Mouse (Mus musculus): Measurements from ENCODE around the gene Bfsp1. TPM values are rescaled to one million over a fixed set of nuclear protein-coding genes. Genes with fewer than 3 reads are reported as not detected.

The Bfsp1 gene
- polyA plus RNA-seq, 1 experiment from 2014 or later, result 0.57 TPM

DNA sequence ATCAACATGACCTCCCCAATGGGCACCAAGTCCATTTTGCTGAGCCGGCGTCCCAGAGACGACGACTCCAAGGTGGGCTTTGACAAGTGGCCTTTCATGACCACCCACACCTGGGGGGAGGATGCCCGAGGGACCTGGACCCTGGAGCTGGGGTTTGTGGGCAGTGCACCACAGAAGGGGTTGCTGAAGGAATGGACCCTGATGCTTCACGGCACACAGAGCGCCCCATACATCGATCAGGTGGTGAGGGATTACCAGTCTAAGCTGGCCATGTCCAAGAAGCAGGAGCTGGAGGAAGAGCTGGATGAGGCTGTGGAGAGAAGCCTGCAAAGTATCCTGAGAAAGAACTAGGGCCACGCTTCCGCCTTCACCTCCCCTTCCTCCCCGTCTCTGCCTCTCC, 49.5 kb downstream of the Bfsp1 start:
- Histone ChIP-seq H3K4me1 (no peaks in the 10 kb centered on the region), H3K27me3 (no peaks in the 10 kb centered on the region), H3K27ac (no peak overlapping the region), H3K4me2 (no peak overlapping the region), H3K9me3 (replicated peaks) (no peaks in the 10 kb centered on the region), H3K4me3 (no peak overlapping the region), H3K36me3 (ENCODE audit: poor library complexity, severe bottlenecking) (no peaks in the 10 kb centered on the region), H3K9ac (no peak overlapping the region)
- 93% methylated on average over 11 of the region's 11 CpGs for WGBS
- no peak for ATAC-seq

DNA sequence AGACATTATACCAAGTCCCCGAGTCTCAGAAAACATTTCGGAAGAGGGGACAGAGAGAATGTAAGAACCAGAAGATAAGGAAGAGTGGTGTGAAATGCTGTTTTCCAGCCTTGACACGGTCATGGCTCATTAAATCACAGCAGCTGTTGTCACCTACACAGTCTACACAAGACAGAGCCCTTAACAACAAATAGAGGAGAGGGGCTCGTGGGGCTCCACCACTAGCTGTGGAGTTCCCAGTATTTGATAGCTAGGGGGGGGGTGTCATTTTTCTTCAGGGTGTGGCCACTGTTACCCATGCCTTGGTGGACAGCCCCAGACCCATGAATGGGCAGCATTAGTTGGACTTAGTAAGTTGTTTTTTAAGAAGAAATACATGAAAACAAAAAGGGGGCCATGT, 50.7 kb downstream of the Bfsp1 start:
- Histone ChIP-seq H3K9me3 (replicated peaks) (no peaks in the 10 kb centered on the region), H3K4me1 (no peaks in the 10 kb centered on the region), H3K4me2 (no peak overlapping the region), H3K9ac (no peak overlapping the region), H3K27ac (no peak overlapping the region), H3K4me3 (no peak overlapping the region), H3K36me3 (ENCODE audit: poor library complexity, severe bottlenecking) (no peaks in the 10 kb centered on the region), H3K27me3 (no peaks in the 10 kb centered on the region)
- 79% methylated on average over 4 of the region's 4 CpGs for WGBS
- ATAC-seq, result no peak

DNA sequence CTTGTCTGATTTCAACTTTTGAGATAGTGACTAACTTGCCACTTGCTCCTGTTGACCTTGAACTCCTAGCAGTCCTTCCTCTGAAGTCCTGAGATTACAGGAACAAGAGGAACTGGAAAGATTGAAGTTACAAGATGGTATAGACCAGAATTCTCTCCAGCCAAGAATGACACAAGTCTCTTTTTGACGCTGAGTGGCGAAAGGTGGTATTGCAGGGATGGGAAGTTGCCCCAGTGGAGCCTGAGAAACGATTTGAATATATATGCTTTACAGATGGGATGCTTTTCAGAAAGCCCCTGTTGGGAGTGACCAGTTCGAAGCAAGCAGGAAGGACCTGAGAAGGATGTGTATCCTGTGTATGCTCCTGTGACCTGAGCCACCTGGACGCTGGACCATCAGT, 54.2 kb downstream of the Bfsp1 start:
- Histone ChIP-seq H3K4me2 (no peak overlapping the region), H3K4me1 (no peaks in the 10 kb centered on the region), H3K9ac (no peak overlapping the region), H3K4me3 (no peak overlapping the region), H3K9me3 (replicated peaks) (no peaks in the 10 kb centered on the region; the same call in 1 of the 2 replicates), H3K36me3 (ENCODE audit: poor library complexity, severe bottlenecking) (no peaks in the 10 kb centered on the region), H3K27me3 (no peaks in the 10 kb centered on the region), H3K27ac (no peak overlapping the region)
- no peak for ATAC-seq
- WGBS, result 74% methylated on average over 5 of the region's 5 CpGs

DNA sequence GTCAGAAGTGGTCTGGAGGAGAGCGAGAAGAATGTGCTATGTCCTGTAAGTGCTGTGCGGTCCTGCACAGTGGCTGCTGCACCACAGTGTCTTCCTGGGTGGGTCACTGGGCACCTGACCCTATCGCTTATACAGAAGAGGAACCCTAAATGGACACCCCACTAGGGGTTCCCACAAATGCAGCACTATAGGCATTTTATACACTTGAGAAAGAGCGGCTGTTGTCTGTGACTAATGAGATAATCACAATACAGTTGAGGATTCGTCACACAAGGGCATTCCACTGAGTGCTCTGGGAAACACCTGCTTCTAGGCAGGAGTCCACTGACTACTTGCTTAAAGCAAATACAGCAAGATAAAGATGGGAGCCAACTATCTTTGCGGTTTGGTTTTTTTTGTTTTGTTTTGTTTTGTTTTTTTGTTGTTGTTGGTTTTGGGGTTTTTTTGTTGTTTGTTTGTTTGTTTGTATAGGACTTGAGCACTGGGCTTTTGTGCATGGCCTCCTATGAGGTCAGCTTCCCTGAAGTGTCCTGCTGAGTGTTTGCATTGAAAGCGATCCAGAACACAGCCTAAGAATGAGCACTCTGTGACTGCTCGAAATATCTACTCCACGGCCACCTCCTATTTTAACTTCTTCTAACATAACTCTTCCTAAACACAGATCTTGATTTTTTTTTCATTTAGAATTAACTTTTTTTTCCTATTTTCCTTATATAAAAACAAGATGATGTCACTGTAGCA, 55.9 kb downstream of the Bfsp1 start:
- no peak for ATAC-seq
- no peaks in the 10 kb centered on the region for H3K4me1 ChIP-seq
- H3K27ac ChIP-seq, result no peak overlapping the region
- no peak overlapping the region for H3K9ac ChIP-seq
- no peak overlapping the region for H3K4me2 ChIP-seq
- H3K36me3 ChIP-seq (ENCODE audit: poor library complexity, severe bottlenecking), result no peaks in the 10 kb centered on the region
- no peaks in the 10 kb centered on the region; the same call in 1 of the 2 replicates for H3K9me3 ChIP-seq (replicated peaks)
- 68% methylated on average over 9 of the region's 9 CpGs for WGBS
- no peak overlapping the region for H3K4me3 ChIP-seq
- H3K27me3 ChIP-seq, result no peaks in the 10 kb centered on the region

DNA sequence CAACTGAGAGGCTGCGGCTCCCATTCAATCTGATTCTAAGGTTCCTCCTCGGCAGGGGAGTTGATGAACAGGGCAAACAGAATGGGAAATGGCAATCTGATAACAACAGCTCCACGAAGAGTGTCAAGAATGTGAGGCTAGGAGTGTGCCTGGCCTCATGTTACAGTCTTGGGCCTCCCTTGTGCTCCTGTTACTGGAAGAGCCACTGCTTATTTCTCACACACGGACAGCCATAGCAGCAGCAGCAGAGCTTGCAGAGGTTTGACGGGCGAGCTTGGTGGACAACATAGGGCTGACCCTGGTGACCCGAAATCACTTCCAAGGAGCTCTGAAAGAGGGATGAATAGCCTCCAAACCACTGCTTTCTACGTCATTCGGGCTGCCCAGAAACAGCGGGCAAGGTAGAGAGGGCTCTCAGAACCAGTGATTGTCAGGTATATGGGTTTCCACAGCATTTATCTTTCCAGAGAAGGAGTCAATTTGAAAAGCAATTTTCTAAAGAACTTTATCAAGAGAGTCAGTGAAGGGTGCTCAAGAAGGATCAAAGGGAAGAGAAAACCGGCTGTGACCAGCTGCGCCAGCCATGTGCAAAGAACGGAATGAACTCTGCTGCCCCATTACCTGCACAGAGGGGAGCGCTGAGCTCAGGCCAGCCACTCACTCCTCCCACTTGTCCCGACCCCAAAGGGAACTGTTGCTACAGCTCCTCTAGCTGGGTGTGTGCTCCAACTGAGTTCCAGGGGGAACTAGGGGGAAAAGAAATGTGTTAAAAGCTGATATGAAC, 56.6 kb downstream of the Bfsp1 start:
- Histone ChIP-seq H3K4me1 (no peaks in the 10 kb centered on the region), H3K4me3 (no peak overlapping the region), H3K36me3 (ENCODE audit: poor library complexity, severe bottlenecking) (no peaks in the 10 kb centered on the region), H3K27me3 (no peaks in the 10 kb centered on the region), H3K9ac (no peak overlapping the region), H3K27ac (no peak overlapping the region), H3K9me3 (replicated peaks) (no peaks in the 10 kb centered on the region; the same call in 1 of the 2 replicates), H3K4me2 (no peak overlapping the region)
- no peak for ATAC-seq
- WGBS, result 63% methylated on average over 15 of the region's 15 CpGs

DNA sequence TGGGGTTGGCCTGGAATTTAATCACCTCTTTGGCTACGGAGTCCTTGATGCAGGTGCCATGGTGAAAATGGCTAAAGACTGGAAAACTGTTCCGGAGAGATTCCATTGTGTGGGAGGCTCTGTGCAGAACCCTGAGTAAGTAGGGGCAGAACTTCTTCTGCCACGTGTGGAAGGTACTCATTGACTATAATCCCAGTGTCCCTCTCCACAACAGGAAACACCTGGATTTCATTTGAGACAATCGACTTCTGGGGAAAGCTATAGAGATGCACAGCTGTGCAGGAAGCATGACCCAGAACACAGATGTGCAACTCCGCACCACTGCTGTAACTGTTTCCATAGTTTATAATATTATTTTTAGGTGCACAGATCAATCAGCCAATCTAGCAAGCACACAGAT, 61.9 kb downstream of the Bfsp1 start:
- no peak overlapping the region for H3K27ac ChIP-seq
- H3K4me3 ChIP-seq, result no peak overlapping the region
- WGBS, result 85% methylated on average over 5 of the region's 5 CpGs
- H3K27me3 ChIP-seq, result no peaks in the 10 kb centered on the region
- H3K9ac ChIP-seq, result no peak overlapping the region
- no peak for ATAC-seq
- H3K36me3 ChIP-seq (ENCODE audit: poor library complexity, severe bottlenecking), result no peaks in the 10 kb centered on the region
- no peaks in the 10 kb centered on the region for H3K4me1 ChIP-seq
- no peaks in the 10 kb centered on the region; the same call in 1 of the 2 replicates for H3K9me3 ChIP-seq (replicated peaks)
- H3K4me2 ChIP-seq, result no peak overlapping the region

DNA sequence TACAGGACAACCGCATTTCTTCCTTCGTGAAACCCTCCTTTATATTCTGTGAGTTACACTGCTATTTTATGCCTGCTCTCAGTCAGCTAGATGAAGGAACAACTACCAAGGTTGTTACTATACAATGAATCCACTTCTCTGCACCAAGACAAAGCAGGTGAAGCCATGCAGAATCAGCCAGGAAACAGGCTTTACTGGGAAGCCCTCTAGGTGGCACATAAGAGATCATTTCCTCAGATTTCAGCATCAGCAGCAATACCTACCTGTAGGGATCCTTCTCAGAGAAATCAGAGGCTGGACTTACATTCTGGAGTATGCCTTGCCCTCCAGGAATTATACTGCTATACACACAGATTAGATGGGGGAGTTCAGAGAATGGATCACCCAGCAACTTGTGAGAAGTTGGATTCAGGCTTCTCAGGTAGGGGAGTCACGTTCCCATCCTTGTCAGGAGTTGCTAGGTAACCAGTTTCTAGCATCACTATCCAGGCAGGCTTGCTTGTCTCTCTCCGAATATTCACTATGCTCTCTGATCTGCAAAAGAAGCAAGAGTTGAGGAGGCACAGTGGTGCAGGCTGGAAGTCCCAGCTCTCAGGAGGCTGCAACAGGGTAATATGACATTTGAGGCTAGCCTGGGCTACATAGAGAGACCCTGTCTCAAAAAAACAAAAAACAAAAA, 66.5 kb downstream of the Bfsp1 start:
- H3K27ac ChIP-seq, result no peak overlapping the region
- no peaks in the 10 kb centered on the region for H3K9me3 ChIP-seq (replicated peaks)
- no peaks in the 10 kb centered on the region for H3K4me1 ChIP-seq
- 72% methylated on average over 4 of the region's 4 CpGs for WGBS
- H3K36me3 ChIP-seq (ENCODE audit: poor library complexity, severe bottlenecking), result no peaks in the 10 kb centered on the region
- no peak for ATAC-seq
- no peak overlapping the region for H3K9ac ChIP-seq
- H3K4me2 ChIP-seq, result no peak overlapping the region
- H3K4me3 ChIP-seq, result no peak overlapping the region
- no peaks in the 10 kb centered on the region for H3K27me3 ChIP-seq

DNA sequence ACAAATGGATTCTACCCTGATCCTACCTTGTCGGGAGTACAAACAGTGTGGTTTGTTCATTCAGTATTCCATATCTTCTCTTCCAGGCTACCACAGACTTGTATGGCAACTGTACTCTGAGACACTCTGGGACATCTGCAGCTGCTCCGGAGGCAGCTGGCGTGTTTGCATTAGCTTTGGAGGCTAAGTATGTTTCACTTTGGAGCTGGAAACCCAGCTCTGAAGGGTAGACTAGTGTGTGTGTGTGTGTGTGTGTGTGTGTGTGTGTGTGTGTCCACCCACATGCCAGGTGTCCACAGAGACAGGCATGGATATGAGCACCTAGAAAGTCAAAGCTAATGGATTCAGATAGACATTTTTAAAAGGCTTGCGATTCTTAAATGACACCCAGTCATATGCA, 67.1 kb downstream of the Bfsp1 start:
- Histone ChIP-seq H3K4me3 (no peak overlapping the region), H3K9ac (no peak overlapping the region), H3K9me3 (replicated peaks) (no peaks in the 10 kb centered on the region), H3K27me3 (no peaks in the 10 kb centered on the region), H3K4me2 (no peak overlapping the region), H3K27ac (no peak overlapping the region), H3K4me1 (no peaks in the 10 kb centered on the region), H3K36me3 (ENCODE audit: poor library complexity, severe bottlenecking) (no peaks in the 10 kb centered on the region)
- ATAC-seq, result no peak
- WGBS, result 93% methylated on average over 4 of the region's 4 CpGs

DNA sequence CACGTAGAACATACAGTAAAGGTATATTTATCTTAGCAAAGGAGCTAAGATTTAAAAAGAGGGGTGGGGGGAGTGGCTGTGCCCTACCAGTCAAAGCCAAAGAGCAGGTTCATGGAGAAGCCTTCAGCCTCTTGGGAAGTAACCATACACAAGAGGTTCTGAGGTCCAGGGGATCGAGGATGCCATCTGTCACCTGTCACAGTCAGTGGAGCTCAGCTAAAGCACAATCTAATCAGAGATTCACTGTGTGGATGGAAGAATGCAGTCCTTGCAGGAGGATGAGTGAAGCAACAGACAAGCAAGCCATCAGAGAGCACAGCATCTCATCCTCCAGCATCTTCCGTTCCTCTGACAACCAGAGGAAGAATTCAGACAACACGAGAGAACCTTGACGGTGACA, 73.1 kb downstream of the Bfsp1 start:
- H3K4me2 ChIP-seq, result no peak overlapping the region
- WGBS, result 86% methylated on average over 5 of the region's 5 CpGs
- no peaks in the 10 kb centered on the region for H3K9me3 ChIP-seq (replicated peaks)
- no peak overlapping the region for H3K27ac ChIP-seq
- H3K27me3 ChIP-seq, result no peaks in the 10 kb centered on the region
- ATAC-seq, result no peak
- H3K4me1 ChIP-seq, result no peaks in the 10 kb centered on the region
- H3K9ac ChIP-seq, result no peak overlapping the region
- no peak overlapping the region for H3K4me3 ChIP-seq
- H3K36me3 ChIP-seq (ENCODE audit: poor library complexity, severe bottlenecking), result no peaks in the 10 kb centered on the region

DNA sequence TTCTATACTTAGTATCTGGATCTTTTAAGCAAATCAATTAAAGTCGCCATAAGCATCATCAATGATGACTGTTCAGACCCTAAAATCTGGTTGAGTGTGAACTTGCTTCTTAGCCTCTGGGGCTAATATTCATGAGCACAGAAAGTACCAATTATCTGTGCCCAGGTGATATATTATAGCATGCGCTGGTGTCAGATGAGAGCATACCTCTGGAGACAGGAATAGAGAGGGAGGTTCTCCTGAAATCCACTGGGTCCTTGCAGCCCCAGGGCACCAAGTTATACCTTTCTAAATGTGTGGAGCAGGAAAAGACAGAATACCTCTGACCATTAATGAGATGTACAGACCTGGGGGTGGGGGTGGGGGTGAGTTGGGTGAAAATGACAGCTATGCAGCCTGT, 82.7 kb downstream of the Bfsp1 start:
- no peak for ATAC-seq
- H3K4me2 ChIP-seq, result no peak overlapping the region
- H3K27me3 ChIP-seq, result no peaks in the 10 kb centered on the region
- no peak overlapping the region for H3K9ac ChIP-seq
- whole genome bisulfite sequencing, result 93% methylated on average over 2 of the region's 2 CpGs
- no peak overlapping the region for H3K27ac ChIP-seq
- no peaks in the 10 kb centered on the region for H3K4me1 ChIP-seq
- H3K4me3 ChIP-seq, result no peak overlapping the region
- no peaks in the 10 kb centered on the region for H3K36me3 ChIP-seq (ENCODE audit: poor library complexity, severe bottlenecking)
- no peaks in the 10 kb centered on the region for H3K9me3 ChIP-seq (replicated peaks)
